Comparison of ENCODE assay signal across 20 mouse cellular contexts in the genomic region with DNA sequence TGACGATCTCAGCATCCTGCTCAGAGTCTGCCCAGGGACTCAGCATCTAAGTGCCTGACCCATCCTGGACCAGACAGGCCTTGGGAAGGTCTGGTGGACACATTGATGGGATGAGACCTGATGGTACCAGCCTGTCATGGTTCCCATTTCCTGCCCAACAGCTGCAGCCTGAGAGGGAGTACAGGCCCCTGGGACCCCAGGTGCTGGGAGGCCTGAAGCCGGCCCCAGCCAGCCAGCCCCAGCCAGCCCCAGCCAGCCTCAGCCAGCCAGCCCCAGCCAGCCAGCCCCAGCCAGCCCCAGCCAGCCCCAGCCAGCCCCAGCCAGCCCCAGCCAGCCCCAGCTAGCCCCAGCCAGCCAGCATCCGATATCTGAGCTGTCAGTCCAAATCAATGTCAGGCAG. TPM values are rescaled to one million over a fixed set of nuclear protein-coding genes. Genes with fewer than 3 reads are reported as not detected.
DNase-seq lines count a peak whose midpoint lies in the region; ATAC-seq lines count a peak whose summit lies in the region.
"Had no signal": no experiment of that assay in that cellular context is flagged by ENCODE, and none has a peak within 500 bp of the region (broad histone marks: within the 10 kb centered on the region; RNA-seq: fewer than 3 reads in every experiment).

No protein-coding gene starts in this region.

- no peaks in the 10 kb centered on the region for H3K9me3 ChIP-seq in hindbrain, embryonic 10.5 days
- no peaks in the 10 kb centered on the region for H3K9me3 ChIP-seq in hindbrain, embryonic 13.5 days
- H3K9me3 ChIP-seq in embryonic facial prominence, embryonic 10.5 days: no peaks in the 10 kb centered on the region
- H3K9me3 ChIP-seq: embryonic facial prominence, embryonic 15.5 days; heart, embryonic 15.5 days; intestine, embryonic 15.5 days had no signal

- no peaks in the 10 kb centered on the region; the same call in 1 of the 2 replicates for H3K27me3 ChIP-seq in hindbrain, embryonic 10.5 days (ENCODE audit: insufficient read depth, poor library complexity, severe bottlenecking)
- 0 out of 2 replicates have a peak, but pooled peaks cover 4% of the 10 kb centered on the region for H3K27me3 ChIP-seq in hindbrain, embryonic 13.5 days
- 0 out of 2 replicates have a peak, but pooled peaks cover 7% of the 10 kb centered on the region for H3K27me3 ChIP-seq in embryonic facial prominence, embryonic 10.5 days (replicated peaks; ENCODE audit: low read depth, poor library complexity, severe bottlenecking)

- 0 out of 2 replicates have a peak overlapping the region, but pooled peaks have one; percentile 53 for H3K27ac ChIP-seq in hindbrain, embryonic 10.5 days
- no peak overlapping the region for H3K27ac ChIP-seq in hindbrain, embryonic 13.5 days
- no peak overlapping the region; the same call in 1 of the 2 replicates for H3K27ac ChIP-seq in embryonic facial prominence, embryonic 10.5 days (replicated peaks)
- H3K27ac ChIP-seq: embryonic facial prominence, embryonic 15.5 days; heart, embryonic 15.5 days; intestine, embryonic 15.5 days had no signal

- no peak overlapping the region for H3K9ac ChIP-seq in hindbrain, embryonic 13.5 days
- H3K9ac ChIP-seq: embryonic facial prominence, embryonic 15.5 days; heart, embryonic 15.5 days; intestine, embryonic 15.5 days had no signal

- whole genome bisulfite sequencing in hindbrain, embryonic 10.5 days: 74% methylated on average over 3 of the region's 3 CpGs
- 77% methylated on average over 3 of the region's 3 CpGs for WGBS in hindbrain, embryonic 13.5 days
- 72% methylated on average over 3 of the region's 3 CpGs for WGBS in embryonic facial prominence, embryonic 10.5 days

- H3K4me3 ChIP-seq in hindbrain, embryonic 10.5 days: no peak overlapping the region
- no peak overlapping the region for H3K4me3 ChIP-seq in hindbrain, embryonic 13.5 days
- H3K4me3 ChIP-seq in embryonic facial prominence, embryonic 10.5 days: no peak overlapping the region
- H3K4me3 ChIP-seq: embryonic facial prominence, embryonic 15.5 days; erythroblast, embryonic 14.5 days; heart, embryonic 15.5 days; intestine, embryonic 15.5 days had no signal

- ATAC-seq in hindbrain, embryonic 13.5 days (ENCODE audit: low FRiP score): no peak
- ATAC-seq: forebrain, embryonic 16.5 days; intestine, embryonic 15.5 days had no signal

- no peaks in the 10 kb centered on the region for H3K36me3 ChIP-seq in hindbrain, embryonic 10.5 days
- no peaks in the 10 kb centered on the region for H3K36me3 ChIP-seq in hindbrain, embryonic 13.5 days
- no peaks in the 10 kb centered on the region for H3K36me3 ChIP-seq in embryonic facial prominence, embryonic 10.5 days (replicated peaks)
- H3K36me3 ChIP-seq: embryonic facial prominence, embryonic 15.5 days; heart, embryonic 15.5 days; intestine, embryonic 15.5 days had no signal

- intact Hi-C loops in left cerebral cortex, postnatal 4 days (cut with DNase I): no loop called here

- H3K4me2 ChIP-seq in hindbrain, embryonic 13.5 days: no peak overlapping the region
- H3K4me2 ChIP-seq: embryonic facial prominence, embryonic 15.5 days; heart, embryonic 11.5 days; heart, embryonic 15.5 days; intestine, embryonic 15.5 days had no signal

- peaks cover 27% of the 10 kb centered on the region for H3K4me1 ChIP-seq in hindbrain, embryonic 10.5 days (replicated peaks)
- peaks cover 36% of the 10 kb centered on the region for H3K4me1 ChIP-seq in hindbrain, embryonic 13.5 days (replicated peaks)
- H3K4me1 ChIP-seq in embryonic facial prominence, embryonic 10.5 days: peaks cover 9% of the 10 kb centered on the region
- H3K4me1 ChIP-seq: heart, embryonic 15.5 days; intestine, embryonic 15.5 days had no signal

- DNase-seq in hindbrain, embryonic 10.5 days (ENCODE audit: low spot score): no peak
- DNase-seq in left cerebral cortex, postnatal 4 days: peak; percentile 91
- DNase-seq in left cerebral cortex, adult 8-10 months (ENCODE audit: low spot score in 2 of 2): no peak
- peak; percentile 14 for DNase-seq in embryonic facial prominence, embryonic 10.5 days (ENCODE audit: low spot score)
- peak; percentile 89 for DNase-seq in retina, postnatal 1 day
- no peak for DNase-seq in heart, postnatal 4 days
- DNase-seq: adrenal gland, adult 8-10 months; adrenal gland, postnatal 36 days; cerebellum, adult 8-10 months; gastrocnemius, postnatal 10 days; heart, adult 18-20 months; heart, postnatal 14 days; kidney, adult 18-20 months had no signal

RNA-seq across cellular contexts. Expression of gene Ppp2r2c, which starts 46.9 kb away (rescaled TPM):
- 1.1 and 1.6 TPM in 2 replicates for polyA plus RNA-seq in hindbrain, embryonic 10.5 days (2016; fragmentation: Nextera tagmentation; extraction: Ambion mirVana)
- polyA plus RNA-seq in hindbrain, embryonic 13.5 days (2015; fragmentation: Nextera tagmentation; extraction: Ambion mirVana): 24.6 and 26.7 TPM in 2 replicates
- total RNA-seq in left cerebral cortex, postnatal 4 days (2021): 100 to 1,000 TPM; 271 to 272 TPM
- total RNA-seq in left cerebral cortex, adult 8-10 months (2022): 100 to 1,000 TPM; 388 to 449 (median 430) TPM
- polyA plus RNA-seq in embryonic facial prominence, embryonic 10.5 days (2016; fragmentation: Nextera tagmentation; extraction: Ambion mirVana): 0.73 and 1.2 TPM in 2 replicates
- under 1 TPM; 0.19 to 0.25 TPM for total RNA-seq in heart, postnatal 4 days (2021)
- polyA plus RNA-seq: erythroblast, embryonic 14.5 days had no signal

Comparison
In these comparisons a context has a peak if more than half of its experiments do, and no peak if none do; other contexts are left out.
1. DNase-seq: peak in left cerebral cortex, postnatal 4 days (single experiment), embryonic facial prominence, embryonic 10.5 days (single experiment) and retina, postnatal 1 day (single experiment); none in hindbrain, embryonic 10.5 days (single experiment), left cerebral cortex, adult 8-10 months (0 of 2) and heart, postnatal 4 days (single experiment).
2. RNA of gene Ppp2r2c, which starts 46.9 kb away (total RNA-seq): 388 to 449 TPM in left cerebral cortex, adult 8-10 months and 271 to 272 TPM in left cerebral cortex, postnatal 4 days; 0.19 to 0.25 TPM in heart, postnatal 4 days; every median in the first group is over 100 times any median in the second.